Mouse (Mus musculus) heart, postnatal 0 days (tissue): ENCODE measurements at regions not wholly inside any gene's neighbourhood (a gene's known extent, or its start where the extent isn't known, plus 50 kb on each side); places are given as distances from the start of the nearest gene placed in this dataset.

Experiments used
- ATAC-seq: fragments of 200-750 bp; cut with Nextera tagmentation; 2 replicates; pipeline ENCODE4 v1.8.0; 2017; ENCODE audit warnings: low read depth, moderate number of reproducible peaks, moderate library complexity; ENCODE audit not compliant: insufficient read depth
- DNase-seq: peaks from one replicate; pipeline ENCODE4 v3.0.0-alpha.2; 2016; ENCODE audit warnings: low spot score
- H3K27ac ChIP-seq: fragments of 300-500 bp; sonication (generic); 2 replicates; pipeline ENCODE4 v1.5.1; 2014; ENCODE audit warnings: low read depth, mild to moderate bottlenecking
- H3K27me3 ChIP-seq: fragments of 300-500 bp; sonication (generic); 2 replicates; pipeline ENCODE4 v1.6.1; 2014; ENCODE audit warnings: low read length, mixed read lengths; ENCODE audit not compliant: control insufficient read depth, insufficient read depth
- H3K36me3 ChIP-seq: fragments of 300-500 bp; sonication (generic); replicated peaks from 2 replicates; pipeline ENCODE4 v1.6.1; 2014; ENCODE audit warnings: low read length, mixed read lengths; ENCODE audit not compliant: control insufficient read depth, insufficient read depth
- H3K4me1 ChIP-seq: fragments of 300-500 bp; sonication (generic); 2 replicates; pipeline ENCODE4 v1.6.1; 2014; ENCODE audit warnings: antibody characterized with exemption; ENCODE audit not compliant: control insufficient read depth, insufficient read depth
- H3K4me2 ChIP-seq: fragments of 300-500 bp; sonication (generic); 2 replicates; pipeline ENCODE4 v1.6.1; 2014; ENCODE audit warnings: low read depth, mild to moderate bottlenecking, low read length, moderate library complexity
- H3K4me3 ChIP-seq: fragments of 300-500 bp; sonication (generic); 2 replicates; pipeline ENCODE4 v1.5.1; 2014; ENCODE audit warnings: low read depth, low read length
- H3K9ac ChIP-seq: fragments of 300-500 bp; sonication (generic); replicated peaks from 2 replicates; pipeline ENCODE4 v1.6.1; 2014; ENCODE audit warnings: low read depth, low read length, mixed read lengths
- H3K9me3 ChIP-seq: fragments of 300-500 bp; sonication (generic); replicated peaks from 2 replicates; pipeline ENCODE4 v1.6.1; 2016; ENCODE audit warnings: low read length; ENCODE audit not compliant: control insufficient read depth
- CTCF ChIP-seq: IDR thresholded peaks from 2 replicates; pipeline ENCODE4 v1.5.1; 2016; ENCODE audit warnings: antibody characterized with exemption, control low read depth, low read depth
- EP300 ChIP-seq: IDR thresholded peaks from 2 replicates; pipeline ENCODE4 v1.6.1; 2016; ENCODE audit warnings: antibody characterized with exemption, low read depth
- WGBS: fragments of 180-500 bp; shearing (Covaris S2); extraction: QIAGEN DNeasy Blood & Tissue Kit; methylation state at CpG from one replicate; pipeline ENCODE4 v1.1.7; 2014; 5-methylcytosine and 5-hydroxymethylcytosine counted together

DNA sequence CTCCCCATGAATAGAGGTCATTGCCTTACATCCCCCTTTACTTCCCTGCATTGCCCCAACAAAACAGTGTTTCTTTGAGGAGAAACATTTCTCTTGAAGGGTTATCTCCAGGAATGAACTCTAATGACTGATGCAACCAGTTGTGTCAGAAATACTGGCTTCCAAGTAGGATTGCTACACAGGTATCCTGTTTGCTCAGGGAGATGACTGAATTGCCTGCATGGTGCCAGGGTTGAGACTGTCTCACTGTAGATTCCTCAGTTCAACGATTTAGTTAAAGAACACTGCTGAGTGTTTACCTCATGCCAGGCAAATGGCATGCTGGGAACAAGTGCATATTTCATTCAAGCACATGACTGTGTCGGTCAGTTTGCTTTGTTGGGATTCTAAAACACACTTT lies 123.8 kb upstream of the Esrrg start:
- DNase-seq = no peak
- no peak for TF ChIP-seq EP300
- TF ChIP-seq CTCF = no peak
- no peak overlapping the region for H3K4me3 ChIP-seq
- H3K36me3 ChIP-seq = no peaks in the 10 kb centered on the region
- no peaks in the 10 kb centered on the region for H3K4me1 ChIP-seq
- H3K27ac ChIP-seq = no peak overlapping the region
- H3K9ac ChIP-seq = no peak overlapping the region
- 70% methylated on average over 2 of the region's 2 CpGs for WGBS
- no peak overlapping the region for H3K4me2 ChIP-seq
- no peak for ATAC-seq
- no peaks in the 10 kb centered on the region for H3K27me3 ChIP-seq
- no peaks in the 10 kb centered on the region for H3K9me3 ChIP-seq

- Histone ChIP-seq H3K27me3 (no peaks in the 10 kb centered on the region), H3K4me2 (no peak overlapping the region), H3K27ac (no peak overlapping the region), H3K4me3 (no peak overlapping the region), H3K36me3 (no peaks in the 10 kb centered on the region), H3K9me3 (no peaks in the 10 kb centered on the region), H3K9ac (no peak overlapping the region), H3K4me1 (no peaks in the 10 kb centered on the region)
- ATAC-seq = no peak
- WGBS = 69% methylated on average over 13 of the region's 13 CpGs
- DNase-seq = no peak
- TF ChIP-seq EP300 (no peak), CTCF (no peak)
Measured at GRCm38 (mm10) chr1:187487948-187488690, 120.5 kb upstream of the Esrrg start.

DNA sequence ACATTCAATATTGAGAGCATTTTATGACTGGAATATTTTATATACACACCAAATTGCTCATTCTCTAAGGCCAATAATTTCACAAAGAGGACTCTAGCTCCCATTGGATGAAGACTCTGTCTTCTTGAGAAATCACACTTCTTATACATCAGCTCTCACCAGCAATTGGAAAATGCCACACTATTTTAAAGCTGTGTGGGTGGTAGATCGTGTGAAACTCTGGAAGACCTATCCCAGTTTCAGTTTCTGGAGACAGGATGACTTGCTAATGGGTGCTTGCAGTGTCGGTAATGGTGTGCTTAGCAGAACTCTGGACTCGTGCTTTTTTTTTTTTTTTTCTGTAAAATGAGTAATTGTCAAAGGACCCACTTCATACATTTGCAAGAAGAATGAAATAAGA lies 119.1 kb upstream of the Esrrg start:
- H3K27ac ChIP-seq = no peak overlapping the region
- H3K9ac ChIP-seq = no peak overlapping the region
- no peaks in the 10 kb centered on the region for H3K9me3 ChIP-seq
- no peak overlapping the region for H3K4me3 ChIP-seq
- TF ChIP-seq EP300 = no peak
- TF ChIP-seq CTCF = no peak
- 70% methylated on average over 3 of the region's 3 CpGs for WGBS
- DNase-seq = no peak
- H3K36me3 ChIP-seq = no peaks in the 10 kb centered on the region
- H3K4me2 ChIP-seq = no peak overlapping the region
- no peaks in the 10 kb centered on the region for H3K27me3 ChIP-seq
- H3K4me1 ChIP-seq = no peaks in the 10 kb centered on the region
- ATAC-seq = no peak

- no peak for DNase-seq
- Histone ChIP-seq H3K27ac (no peak overlapping the region), H3K4me3 (no peak overlapping the region), H3K9ac (no peak overlapping the region), H3K36me3 (no peaks in the 10 kb centered on the region), H3K9me3 (no peaks in the 10 kb centered on the region), H3K4me1 (0 out of 2 replicates have a peak, but pooled peaks cover 5% of the 10 kb centered on the region), H3K27me3 (no peaks in the 10 kb centered on the region), H3K4me2 (no peak overlapping the region)
- TF ChIP-seq EP300 (no peak), CTCF (no peak)
- ATAC-seq = no peak
- 83% methylated on average over 9 of the region's 9 CpGs for WGBS
Measured at GRCm38 (mm10) chr1:187505368-187505767, 103.2 kb upstream of the Esrrg start.

DNA sequence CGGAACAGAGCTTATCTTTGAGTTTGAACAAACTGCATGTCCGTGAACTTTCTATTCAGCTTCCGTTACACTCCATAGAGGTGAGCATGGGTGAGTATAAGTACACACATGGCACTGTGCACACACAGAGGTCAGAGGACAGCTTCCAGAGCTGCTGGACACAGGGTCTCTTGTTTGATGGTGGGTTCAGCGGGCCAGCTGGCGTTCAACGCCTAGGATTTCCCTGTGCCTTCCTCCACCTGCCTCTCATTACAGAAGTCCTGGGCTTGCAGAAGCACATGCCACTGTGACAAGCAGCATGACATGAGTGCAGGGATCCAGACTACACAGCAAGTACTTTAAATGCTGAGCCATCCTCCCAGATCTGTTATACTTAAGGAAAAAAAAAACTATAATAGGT lies 101.4 kb upstream of the Esrrg start:
- H3K27me3 ChIP-seq = no peaks in the 10 kb centered on the region

DNA sequence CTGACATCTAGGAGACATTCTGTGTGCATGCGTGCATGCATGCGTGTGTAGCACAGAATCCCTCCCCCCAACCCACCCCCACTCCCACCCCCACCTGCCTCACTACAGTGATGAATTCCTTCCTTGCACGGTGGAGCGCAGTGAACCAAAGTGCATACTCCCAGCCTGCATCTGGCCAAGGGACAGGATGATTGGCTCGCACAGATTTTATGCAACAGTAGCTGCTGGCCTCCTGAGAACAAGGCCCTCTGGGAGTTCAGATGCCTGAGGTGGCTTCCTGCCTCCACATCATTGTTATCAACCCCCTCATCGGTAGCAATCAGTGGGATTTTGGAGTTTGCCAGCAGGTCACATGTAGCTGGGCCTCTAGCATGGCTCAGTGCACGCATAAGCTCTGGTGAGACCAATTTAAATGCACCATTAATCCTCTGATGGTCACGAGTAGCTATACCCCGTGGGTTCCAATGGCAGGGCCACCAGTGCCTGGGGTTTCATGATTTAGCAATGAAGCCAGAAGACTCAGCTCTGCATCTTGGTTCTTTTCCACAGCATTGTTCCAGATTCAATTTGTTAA lies 77.2 kb upstream of the Esrrg start:
- H3K9me3 ChIP-seq = no peaks in the 10 kb centered on the region
- H3K27ac ChIP-seq = no peak overlapping the region
- no peak for ATAC-seq
- H3K9ac ChIP-seq = no peak overlapping the region
- no peaks in the 10 kb centered on the region for H3K27me3 ChIP-seq
- H3K36me3 ChIP-seq = no peaks in the 10 kb centered on the region
- no peak for DNase-seq
- no peak overlapping the region for H3K4me3 ChIP-seq
- WGBS = 87% methylated on average over 9 of the region's 9 CpGs
- no peaks in the 10 kb centered on the region for H3K4me1 ChIP-seq
- no peak for TF ChIP-seq EP300
- TF ChIP-seq CTCF = no peak
- H3K4me2 ChIP-seq = no peak overlapping the region

More for the DNA sequence above, 101.4 kb upstream of the Esrrg start:
- no peak overlapping the region for H3K4me2 ChIP-seq
- no peak overlapping the region for H3K4me3 ChIP-seq
- H3K36me3 ChIP-seq = no peaks in the 10 kb centered on the region
- no peak overlapping the region for H3K9ac ChIP-seq
- H3K27ac ChIP-seq = no peak overlapping the region
- ATAC-seq (no peak), DNase-seq (no peak)
- H3K9me3 ChIP-seq = no peaks in the 10 kb centered on the region
- 77% methylated on average over 6 of the region's 6 CpGs for WGBS
- H3K4me1 ChIP-seq = no peaks in the 10 kb centered on the region
- TF ChIP-seq EP300 (no peak), CTCF (no peak)
